Mouse (Mus musculus): ENCODE results near the gene Ranbp2. TPM values are rescaled to one million over a fixed set of nuclear protein-coding genes. Genes with fewer than 3 reads are reported as not detected.

Gene Ranbp2
- polyA plus RNA-seq (2014; fragmentation: Nextera tagmentation; extraction: Ambion mirVana), result 30.8 and 38.7 TPM in 2 replicates

- under 1% methylated on average over 85 of the region's 91 CpGs for WGBS
- no peaks in the 10 kb centered on the region for H3K27me3 ChIP-seq (ENCODE audit: control insufficient read depth, insufficient read depth, low read length)
- peak within 1 kb of the TSS; percentile 85 for H3K9ac ChIP-seq (ENCODE audit: low read length)
- no peaks in the 10 kb centered on the region; the same call in 1 of the 2 replicates for H3K4me1 ChIP-seq (replicated peaks; ENCODE audit: control insufficient read depth, insufficient read depth, low read length)
- H3K4me3 ChIP-seq (ENCODE audit: low read depth, low read length), result peak within 1 kb of the TSS; percentile 86
- peak; percentile 99 for ATAC-seq (replicated peaks; ENCODE audit: low FRiP score)
- no peaks in the 10 kb centered on the region for H3K9me3 ChIP-seq (ENCODE audit: control insufficient read depth, low read length)
- DNase-seq (ENCODE audit: low spot score), result peak; percentile 98
- peak within 1 kb of the TSS; percentile 91 for H3K27ac ChIP-seq (ENCODE audit: low read depth, low read length)
- H3K4me2 ChIP-seq (ENCODE audit: low read depth, low read length, severe bottlenecking), result peak within 1 kb of the TSS; percentile 77
- H3K36me3 ChIP-seq (ENCODE audit: control insufficient read depth, insufficient read depth, low read length), result no peaks in the 10 kb centered on the region
These were observed at the start of gene Ranbp2 for GRCm38 (mm10) chr10:58446384-58447279. TSS of gene Ranbp2 (plus strand) at chr10:58446920.

- Histone ChIP-seq H3K9me3 (ENCODE audit: control insufficient read depth, low read length) (no peaks in the 10 kb centered on the region), H3K36me3 (ENCODE audit: control insufficient read depth, insufficient read depth, low read length) (no peaks in the 10 kb centered on the region), H3K27ac (ENCODE audit: low read depth, low read length) (no peak overlapping the region), H3K4me3 (ENCODE audit: low read depth, low read length) (no peak overlapping the region), H3K4me2 (ENCODE audit: low read depth, low read length, severe bottlenecking) (no peak overlapping the region), H3K27me3 (ENCODE audit: control insufficient read depth, insufficient read depth, low read length) (no peaks in the 10 kb centered on the region), H3K4me1 (replicated peaks; ENCODE audit: control insufficient read depth, insufficient read depth, low read length) (no peaks in the 10 kb centered on the region), H3K9ac (ENCODE audit: low read length) (no peak overlapping the region)
- DNase-seq (ENCODE audit: low spot score), result no peak
- WGBS, result 93% methylated on average over 8 of the region's 8 CpGs
- no peak for ATAC-seq (replicated peaks; ENCODE audit: low FRiP score)
These were observed 47.8 kb upstream of the Ranbp2 start for GRCm38 (mm10) chr10:58398941-58399340.

- Histone ChIP-seq H3K27ac (ENCODE audit: low read depth, low read length) (no peak overlapping the region), H3K36me3 (ENCODE audit: control insufficient read depth, insufficient read depth, low read length) (no peaks in the 10 kb centered on the region), H3K4me2 (ENCODE audit: low read depth, low read length, severe bottlenecking) (no peak overlapping the region), H3K4me1 (replicated peaks; ENCODE audit: control insufficient read depth, insufficient read depth, low read length) (no peaks in the 10 kb centered on the region), H3K9me3 (ENCODE audit: control insufficient read depth, low read length) (no peaks in the 10 kb centered on the region), H3K27me3 (ENCODE audit: control insufficient read depth, insufficient read depth, low read length) (no peaks in the 10 kb centered on the region), H3K9ac (ENCODE audit: low read length) (no peak overlapping the region), H3K4me3 (ENCODE audit: low read depth, low read length) (no peak overlapping the region)
- DNase-seq (ENCODE audit: low spot score) (no peak), ATAC-seq (replicated peaks; ENCODE audit: low FRiP score) (no peak)
- 94% methylated on average over 3 of the region's 3 CpGs for WGBS
These were observed 44.9 kb upstream of the Ranbp2 start for GRCm38 (mm10) chr10:58401838-58402237.

GRCm38 (mm10) chr10:58404639-58405038 lies 42.1 kb upstream of the Ranbp2 start:
- Histone ChIP-seq H3K27ac (ENCODE audit: low read depth, low read length) (no peak overlapping the region), H3K4me3 (ENCODE audit: low read depth, low read length) (no peak overlapping the region), H3K4me2 (ENCODE audit: low read depth, low read length, severe bottlenecking) (no peak overlapping the region), H3K4me1 (replicated peaks; ENCODE audit: control insufficient read depth, insufficient read depth, low read length) (no peaks in the 10 kb centered on the region), H3K9me3 (ENCODE audit: control insufficient read depth, low read length) (no peaks in the 10 kb centered on the region), H3K9ac (ENCODE audit: low read length) (no peak overlapping the region), H3K27me3 (ENCODE audit: control insufficient read depth, insufficient read depth, low read length) (no peaks in the 10 kb centered on the region), H3K36me3 (ENCODE audit: control insufficient read depth, insufficient read depth, low read length) (no peaks in the 10 kb centered on the region)
- DNase-seq (ENCODE audit: low spot score) (no peak), ATAC-seq (replicated peaks; ENCODE audit: low FRiP score) (no peak)
- WGBS, result 92% methylated on average over 6 of the region's 6 CpGs

- Histone ChIP-seq H3K9me3 (ENCODE audit: control insufficient read depth, low read length) (no peaks in the 10 kb centered on the region), H3K36me3 (ENCODE audit: control insufficient read depth, insufficient read depth, low read length) (no peaks in the 10 kb centered on the region), H3K4me3 (ENCODE audit: low read depth, low read length) (no peak overlapping the region), H3K4me1 (replicated peaks; ENCODE audit: control insufficient read depth, insufficient read depth, low read length) (no peaks in the 10 kb centered on the region), H3K4me2 (ENCODE audit: low read depth, low read length, severe bottlenecking) (no peak overlapping the region), H3K27me3 (ENCODE audit: control insufficient read depth, insufficient read depth, low read length) (no peaks in the 10 kb centered on the region), H3K27ac (ENCODE audit: low read depth, low read length) (no peak overlapping the region), H3K9ac (ENCODE audit: low read length) (no peak overlapping the region)
- ATAC-seq (replicated peaks; ENCODE audit: low FRiP score), result no peak
- 88% methylated on average over 4 of the region's 4 CpGs for WGBS
- no peak for DNase-seq (ENCODE audit: low spot score)
These were observed 41.3 kb upstream of the Ranbp2 start for GRCm38 (mm10) chr10:58405285-58405948.

- Histone ChIP-seq H3K27me3 (ENCODE audit: control insufficient read depth, insufficient read depth, low read length) (no peaks in the 10 kb centered on the region), H3K27ac (ENCODE audit: low read depth, low read length) (no peak overlapping the region), H3K36me3 (ENCODE audit: control insufficient read depth, insufficient read depth, low read length) (no peaks in the 10 kb centered on the region), H3K4me1 (replicated peaks; ENCODE audit: control insufficient read depth, insufficient read depth, low read length) (no peaks in the 10 kb centered on the region), H3K4me2 (ENCODE audit: low read depth, low read length, severe bottlenecking) (no peak overlapping the region), H3K9ac (ENCODE audit: low read length) (no peak overlapping the region), H3K4me3 (ENCODE audit: low read depth, low read length) (no peak overlapping the region), H3K9me3 (ENCODE audit: control insufficient read depth, low read length) (no peaks in the 10 kb centered on the region)
- no peak for DNase-seq (ENCODE audit: low spot score)
- WGBS, result 83% methylated on average over 2 of the region's 2 CpGs
- ATAC-seq (replicated peaks; ENCODE audit: low FRiP score), result no peak
These were observed 40.8 kb upstream of the Ranbp2 start for GRCm38 (mm10) chr10:58405949-58406305.

GRCm38 (mm10) chr10:58412331-58412730 lies 34.4 kb upstream of the Ranbp2 start:
- H3K27ac ChIP-seq (ENCODE audit: low read depth, low read length), result no peak overlapping the region
- no peaks in the 10 kb centered on the region for H3K9me3 ChIP-seq (ENCODE audit: control insufficient read depth, low read length)
- H3K4me2 ChIP-seq (ENCODE audit: low read depth, low read length, severe bottlenecking), result no peak overlapping the region
- peaks cover 5% of the 10 kb centered on the region; the same call in 1 of the 2 replicates for H3K36me3 ChIP-seq (ENCODE audit: control insufficient read depth, insufficient read depth, low read length)
- no peak overlapping the region for H3K4me3 ChIP-seq (ENCODE audit: low read depth, low read length)
- no peaks in the 10 kb centered on the region for H3K4me1 ChIP-seq (replicated peaks; ENCODE audit: control insufficient read depth, insufficient read depth, low read length)
- ATAC-seq (replicated peaks; ENCODE audit: low FRiP score) (no peak), DNase-seq (ENCODE audit: low spot score) (no peak)
- H3K27me3 ChIP-seq (ENCODE audit: control insufficient read depth, insufficient read depth, low read length), result no peaks in the 10 kb centered on the region
- no peak overlapping the region for H3K9ac ChIP-seq (ENCODE audit: low read length)
- 85% methylated on average over 4 of the region's 4 CpGs for WGBS

- Histone ChIP-seq H3K9me3 (ENCODE audit: control insufficient read depth, low read length) (no peaks in the 10 kb centered on the region), H3K36me3 (ENCODE audit: control insufficient read depth, insufficient read depth, low read length) (peaks cover 5% of the 10 kb centered on the region; the same call in 1 of the 2 replicates), H3K27ac (ENCODE audit: low read depth, low read length) (no peak overlapping the region), H3K4me1 (replicated peaks; ENCODE audit: control insufficient read depth, insufficient read depth, low read length) (no peaks in the 10 kb centered on the region), H3K27me3 (ENCODE audit: control insufficient read depth, insufficient read depth, low read length) (no peaks in the 10 kb centered on the region), H3K4me2 (ENCODE audit: low read depth, low read length, severe bottlenecking) (no peak overlapping the region), H3K4me3 (ENCODE audit: low read depth, low read length) (no peak overlapping the region), H3K9ac (ENCODE audit: low read length) (no peak overlapping the region)
- ATAC-seq (replicated peaks; ENCODE audit: low FRiP score) (no peak), DNase-seq (ENCODE audit: low spot score) (no peak)
These were observed 33.9 kb upstream of the Ranbp2 start for GRCm38 (mm10) chr10:58412852-58413251.
